Mouse (Mus musculus): ENCODE data around the gene Pmvk. TPM values are rescaled to one million over a fixed set of nuclear protein-coding genes. Genes with fewer than 3 reads are reported as not detected.

Pmvk gene
- total and polyA plus RNA-seq, 2 experiments from 2014 or later: 65.4 to 120 TPM

DNA sequence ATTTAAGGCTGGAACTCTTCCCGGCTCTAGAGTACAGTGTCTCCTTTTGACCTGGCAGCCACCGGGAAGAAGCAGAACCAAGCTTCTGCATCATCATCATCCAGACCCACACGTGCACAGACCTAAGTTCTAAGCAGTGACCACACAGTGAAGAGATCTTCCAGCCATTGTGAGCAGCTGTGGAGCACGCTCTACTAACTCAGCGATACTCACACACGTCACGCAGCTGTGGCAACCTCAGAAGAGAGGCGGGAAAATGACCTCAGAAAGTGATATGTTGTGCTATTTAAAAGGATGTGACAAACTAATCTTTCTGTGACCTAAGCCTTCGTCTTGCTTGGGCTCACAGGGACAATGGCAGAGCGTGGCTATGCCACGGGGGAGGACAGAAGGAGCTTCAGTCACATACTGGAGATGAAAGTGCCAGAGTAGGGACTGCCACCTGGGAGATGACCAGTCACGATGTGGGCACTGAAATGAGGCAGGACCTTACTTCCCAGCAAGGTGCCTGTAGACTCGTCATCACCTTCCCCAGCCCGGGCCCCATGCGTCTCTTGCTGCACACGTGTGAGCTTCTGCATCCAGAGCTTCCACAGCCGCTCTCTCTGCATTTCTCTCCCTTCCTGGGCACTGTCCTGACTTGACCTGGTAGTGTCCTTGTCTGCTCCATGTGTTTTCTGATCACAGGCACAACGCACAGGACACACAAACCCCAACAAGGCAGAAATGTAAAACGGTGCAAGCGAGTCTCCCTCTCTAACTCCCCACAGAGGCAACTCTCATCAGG, 32.8 kb downstream of the Pmvk start:
- WGBS: 62% methylated on average over 20 of the region's 20 CpGs
- H3K9ac ChIP-seq (replicated peaks; ENCODE audit: low read length): no peak overlapping the region
- H3K27ac ChIP-seq: no peak overlapping the region
- no peaks in the 10 kb centered on the region for H3K36me3 ChIP-seq (ENCODE audit: insufficient read depth, low read length)
- no peaks in the 10 kb centered on the region for H3K4me1 ChIP-seq (ENCODE audit: insufficient read depth, low read length)
- no peak for ATAC-seq
- no peaks in the 10 kb centered on the region for H3K9me3 ChIP-seq (ENCODE audit: low read length)
- no peak overlapping the region for H3K4me2 ChIP-seq (ENCODE audit: low read depth, low read length)
- H3K27me3 ChIP-seq (ENCODE audit: insufficient read depth, low read length): no peaks in the 10 kb centered on the region
- no peak for DNase-seq (ENCODE audit: low spot score)
- TF ChIP-seq CTCF (IDR thresholded peaks at IDR 0.05; ENCODE audit: low read depth): no peak
- H3K4me3 ChIP-seq (ENCODE audit: low read length): no peak overlapping the region

DNA sequence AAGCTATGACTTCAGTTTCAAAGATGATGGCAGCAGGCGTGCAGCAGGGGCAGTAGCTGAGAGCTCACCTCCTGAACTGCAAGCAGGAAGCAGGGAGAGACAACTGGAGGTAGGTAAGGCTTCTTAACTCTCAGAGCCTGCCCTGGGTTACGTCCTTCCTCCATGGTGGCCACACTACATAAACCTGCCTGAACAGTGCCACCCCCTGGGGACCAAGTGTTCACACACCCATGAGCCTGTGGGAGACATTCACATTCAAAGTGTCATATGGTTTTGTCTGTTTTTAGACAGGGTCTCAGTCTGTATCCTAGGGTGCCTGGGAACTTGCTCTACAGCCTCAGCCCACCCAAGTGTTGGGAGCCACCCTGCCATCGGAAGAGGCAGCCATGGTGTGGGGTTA, 36.4 kb downstream of the Pmvk start:
- no peak for ATAC-seq
- no peaks in the 10 kb centered on the region for H3K4me1 ChIP-seq (ENCODE audit: insufficient read depth, low read length)
- H3K4me2 ChIP-seq (ENCODE audit: low read depth, low read length): no peak overlapping the region
- DNase-seq (ENCODE audit: low spot score): no peak
- no peaks in the 10 kb centered on the region for H3K36me3 ChIP-seq (ENCODE audit: insufficient read depth, low read length)
- H3K9me3 ChIP-seq (ENCODE audit: low read length): no peaks in the 10 kb centered on the region
- WGBS: 88% methylated on average over 3 of the region's 3 CpGs
- H3K9ac ChIP-seq (replicated peaks; ENCODE audit: low read length): no peak overlapping the region
- no peak for TF ChIP-seq CTCF (IDR thresholded peaks at IDR 0.05; ENCODE audit: low read depth)
- no peaks in the 10 kb centered on the region for H3K27me3 ChIP-seq (ENCODE audit: insufficient read depth, low read length)
- no peak overlapping the region for H3K27ac ChIP-seq
- H3K4me3 ChIP-seq (ENCODE audit: low read length): no peak overlapping the region

DNA sequence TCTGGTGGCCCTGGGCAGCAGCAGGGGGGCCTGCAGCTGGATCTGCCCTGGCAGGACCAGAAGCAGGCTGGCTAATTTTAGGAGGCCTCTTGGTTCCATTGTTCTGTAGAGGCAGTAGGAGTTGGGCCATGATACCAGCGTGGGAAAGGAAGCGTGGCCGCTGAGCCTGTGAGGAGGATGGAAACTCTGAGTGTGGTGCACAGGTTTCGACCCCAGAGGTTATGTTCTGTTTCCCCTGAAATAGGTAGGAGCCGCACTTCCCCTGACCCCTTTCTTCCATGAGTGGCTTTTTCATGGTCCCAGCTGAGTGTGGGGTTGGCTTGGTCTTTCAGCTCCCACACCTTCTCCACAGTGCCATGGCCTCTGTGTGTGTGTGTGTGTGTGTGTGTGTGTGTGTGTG, 37.2 kb downstream of the Pmvk start:
- no peak for TF ChIP-seq CTCF (IDR thresholded peaks at IDR 0.05; ENCODE audit: low read depth)
- no peak overlapping the region for H3K9ac ChIP-seq (replicated peaks; ENCODE audit: low read length)
- ATAC-seq (no peak), DNase-seq (ENCODE audit: low spot score) (no peak)
- no peak overlapping the region for H3K27ac ChIP-seq
- H3K9me3 ChIP-seq (ENCODE audit: low read length): no peaks in the 10 kb centered on the region
- H3K4me2 ChIP-seq (ENCODE audit: low read depth, low read length): no peak overlapping the region
- H3K27me3 ChIP-seq (ENCODE audit: insufficient read depth, low read length): no peaks in the 10 kb centered on the region
- no peaks in the 10 kb centered on the region for H3K36me3 ChIP-seq (ENCODE audit: insufficient read depth, low read length)
- no peaks in the 10 kb centered on the region for H3K4me1 ChIP-seq (ENCODE audit: insufficient read depth, low read length)
- no peak overlapping the region for H3K4me3 ChIP-seq (ENCODE audit: low read length)
- 84% methylated on average over 5 of the region's 5 CpGs for WGBS

GRCm38 (mm10) chr3:89492701-89493151, 38.4 kb downstream of the Pmvk start:
- H3K9me3 ChIP-seq (ENCODE audit: low read length): no peaks in the 10 kb centered on the region
- ATAC-seq: no peak
- TF ChIP-seq CTCF (IDR thresholded peaks at IDR 0.05; ENCODE audit: low read depth): no peak
- no peaks in the 10 kb centered on the region for H3K27me3 ChIP-seq (ENCODE audit: insufficient read depth, low read length)
- WGBS: 44% methylated on average over 8 of the region's 8 CpGs
- DNase-seq (ENCODE audit: low spot score): no peak
- no peaks in the 10 kb centered on the region for H3K4me1 ChIP-seq (ENCODE audit: insufficient read depth, low read length)
- no peak overlapping the region for H3K4me2 ChIP-seq (ENCODE audit: low read depth, low read length)
- H3K9ac ChIP-seq (replicated peaks; ENCODE audit: low read length): no peak overlapping the region
- H3K36me3 ChIP-seq (ENCODE audit: insufficient read depth, low read length): no peaks in the 10 kb centered on the region
- H3K4me3 ChIP-seq (ENCODE audit: low read length): no peak overlapping the region
- no peak overlapping the region for H3K27ac ChIP-seq

GRCm38 (mm10) chr3:89494630-89495029, 40.3 kb downstream of the Pmvk start:
- Histone ChIP-seq H3K4me1 (ENCODE audit: insufficient read depth, low read length) (no peaks in the 10 kb centered on the region), H3K9ac (replicated peaks; ENCODE audit: low read length) (no peak overlapping the region), H3K9me3 (ENCODE audit: low read length) (no peaks in the 10 kb centered on the region), H3K4me3 (ENCODE audit: low read length) (no peak overlapping the region), H3K27me3 (ENCODE audit: insufficient read depth, low read length) (no peaks in the 10 kb centered on the region), H3K36me3 (ENCODE audit: insufficient read depth, low read length) (no peaks in the 10 kb centered on the region), H3K27ac (no peak overlapping the region), H3K4me2 (ENCODE audit: low read depth, low read length) (no peak overlapping the region)
- 95% methylated on average over 5 of the region's 5 CpGs for WGBS
- ATAC-seq: no peak
- TF ChIP-seq CTCF (IDR thresholded peaks at IDR 0.05; ENCODE audit: low read depth): peak; percentile 40
- DNase-seq (ENCODE audit: low spot score): no peak

- Histone ChIP-seq H3K4me3 (ENCODE audit: low read length) (no peak overlapping the region), H3K9ac (replicated peaks; ENCODE audit: low read length) (no peak overlapping the region), H3K27me3 (ENCODE audit: insufficient read depth, low read length) (no peaks in the 10 kb centered on the region), H3K27ac (no peak overlapping the region), H3K36me3 (ENCODE audit: insufficient read depth, low read length) (no peaks in the 10 kb centered on the region), H3K9me3 (ENCODE audit: low read length) (no peaks in the 10 kb centered on the region), H3K4me1 (ENCODE audit: insufficient read depth, low read length) (no peaks in the 10 kb centered on the region), H3K4me2 (ENCODE audit: low read depth, low read length) (no peak overlapping the region)
- ATAC-seq: no peak
- no peak for TF ChIP-seq CTCF (IDR thresholded peaks at IDR 0.05; ENCODE audit: low read depth)
- WGBS: 72% methylated on average over 3 of the region's 3 CpGs
- DNase-seq (ENCODE audit: low spot score): no peak
Observed at GRCm38 (mm10) chr3:89496366-89496765, 42.0 kb downstream of the Pmvk start.

DNA sequence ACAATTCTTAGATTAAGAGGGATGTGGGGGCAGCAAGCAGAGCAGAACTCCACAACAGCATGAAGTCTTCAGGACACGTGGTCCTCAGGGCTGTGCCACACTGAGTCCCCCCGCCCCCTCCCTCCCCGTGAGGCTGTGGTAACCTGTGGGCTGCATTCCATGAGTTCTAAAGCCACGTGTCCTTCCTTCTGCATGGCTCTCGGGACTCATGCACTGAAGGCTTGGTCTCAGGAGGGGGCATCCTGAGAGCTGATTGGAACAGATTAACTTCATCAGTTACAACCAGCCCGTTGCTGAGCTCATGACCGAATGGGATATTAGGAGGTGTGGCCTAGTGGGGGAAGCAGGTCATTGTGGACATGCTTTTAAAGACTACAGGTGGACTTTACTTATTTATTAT, 45.4 kb downstream of the Pmvk start:
- H3K4me1 ChIP-seq (ENCODE audit: insufficient read depth, low read length): no peaks in the 10 kb centered on the region
- H3K4me2 ChIP-seq (ENCODE audit: low read depth, low read length): no peak overlapping the region
- no peak overlapping the region for H3K9ac ChIP-seq (replicated peaks; ENCODE audit: low read length)
- ATAC-seq: no peak
- H3K9me3 ChIP-seq (ENCODE audit: low read length): no peaks in the 10 kb centered on the region
- TF ChIP-seq CTCF (IDR thresholded peaks at IDR 0.05; ENCODE audit: low read depth): no peak
- no peak overlapping the region for H3K27ac ChIP-seq
- H3K27me3 ChIP-seq (ENCODE audit: insufficient read depth, low read length): no peaks in the 10 kb centered on the region
- no peak for DNase-seq (ENCODE audit: low spot score)
- 49% methylated on average over 7 of the region's 7 CpGs for WGBS
- no peaks in the 10 kb centered on the region for H3K36me3 ChIP-seq (ENCODE audit: insufficient read depth, low read length)
- H3K4me3 ChIP-seq (ENCODE audit: low read length): no peak overlapping the region

Data from hindbrain, postnatal 0 days (tissue).